Mouse (Mus musculus) bone marrow, adult 2 months (tissue): ENCODE measurements around the gene Heatr9.

ENCODE experiments used
- CTCF ChIP-seq: fragments of 200-500 bp; IDR thresholded peaks from 2 replicates; pipeline ENCODE4 v1.5.1; 2011; ENCODE audit warnings: low read length, control low read depth; ENCODE audit not compliant: control insufficient read depth, insufficient read depth
- POLR2A ChIP-seq: fragments of 200-500 bp; IDR thresholded peaks from 2 replicates; pipeline ENCODE4 v1.6.1; 2011; ENCODE audit warnings: low read depth, mild to moderate bottlenecking, control low read depth, low read length, borderline replicate concordance; ENCODE audit not compliant: control insufficient read depth

GRCm38 (mm10) chr11:83529024-83529423 lies 7.0 kb upstream of the Heatr9 start:
- TF ChIP-seq CTCF (no peak), POLR2A (no peak)
